Mouse (Mus musculus) layer of hippocampus, adult 6 months (tissue): ENCODE results near the gene Lexm. TPM values are rescaled to one million over a fixed set of nuclear protein-coding genes. Genes with fewer than 3 reads are reported as not detected.

Experiments
- long read RNA-seq, 2 experiments: library from polyadenylated mRNA; unstranded; transcript quantifications; one replicate each; pipeline ENCODE4 v2.0.0; 2019 to 2020
- polyA plus RNA-seq: library from polyadenylated mRNA; unstranded; fragments of <200 nt; fragmentation: Nextera tagmentation; gene quantifications from 2 replicates; pipeline ENCODE4 v1.2.3, GENCODE M21; 2021

Gene Lexm
- polyA plus RNA-seq: 0.26 TPM in 1 of 2 replicates, not detected in the other
- long read RNA-seq, experiment 1: 0 reads
- long read RNA-seq, experiment 2, partial matches to known transcripts: 0 of 1 reads
- long read RNA-seq, experiment 2, other reads (novel, unspliced or antisense): 1 of 1 reads

GRCm38 (mm10) chr4:106617056-106617455, at the start of gene Lexm:
TSS of gene Lexm (minus strand) at chr4:106617241.

GRCm38 (mm10) chr4:106650833-106651527, 33.9 kb upstream of the Lexm start, which contains the start of gene Pars2:
TSS of gene Pars2 (plus strand) at chr4:106651069.

GRCm38 (mm10) chr4:106622030-106622493, 5.0 kb upstream of the Lexm start, which contains the start of gene Ttc22:
TSS of gene Ttc22 (plus strand) at chr4:106622432.

GRCm38 (mm10) chr4:106560846-106561781, 55.9 kb downstream of the Lexm start, which contains the start of gene Dhcr24:
TSS of gene Dhcr24 (plus strand) at chr4:106561038.

Other genes with a start within 250 kb of the Lexm start
- 0.30 and 0.39 TPM in 2 replicates for gene Pcsk9, start 152.9 kb downstream of the Lexm start, polyA plus RNA-seq
- gene Bsnd, start 125.0 kb downstream of the Lexm start, polyA plus RNA-seq: not detected in 2 replicates
- gene Dhcr24, start 56.2 kb downstream of the Lexm start, polyA plus RNA-seq: 16.8 and 18.7 TPM in 2 replicates
- 0.35 and 0.53 TPM in 2 replicates for gene Ttc22, start 5.2 kb upstream of the Lexm start, polyA plus RNA-seq
- gene Pars2, start 33.8 kb upstream of the Lexm start, polyA plus RNA-seq: 12.2 and 16.0 TPM in 2 replicates
- gene Ttc4, start 61.7 kb upstream of the Lexm start, polyA plus RNA-seq: 32.0 and 32.8 TPM in 2 replicates
- 0.21 and 0.25 TPM in 2 replicates for gene Mroh7, start 113.7 kb upstream of the Lexm start, polyA plus RNA-seq
- gene Fam151a, start 116.6 kb upstream of the Lexm start, polyA plus RNA-seq: not detected in 2 replicates
- 7.7 and 9.1 TPM in 2 replicates for gene Acot11, start 187.8 kb upstream of the Lexm start, polyA plus RNA-seq